Mouse (Mus musculus): ENCODE measurements around the gene Gm5475.

Gene Gm5475

DNA sequence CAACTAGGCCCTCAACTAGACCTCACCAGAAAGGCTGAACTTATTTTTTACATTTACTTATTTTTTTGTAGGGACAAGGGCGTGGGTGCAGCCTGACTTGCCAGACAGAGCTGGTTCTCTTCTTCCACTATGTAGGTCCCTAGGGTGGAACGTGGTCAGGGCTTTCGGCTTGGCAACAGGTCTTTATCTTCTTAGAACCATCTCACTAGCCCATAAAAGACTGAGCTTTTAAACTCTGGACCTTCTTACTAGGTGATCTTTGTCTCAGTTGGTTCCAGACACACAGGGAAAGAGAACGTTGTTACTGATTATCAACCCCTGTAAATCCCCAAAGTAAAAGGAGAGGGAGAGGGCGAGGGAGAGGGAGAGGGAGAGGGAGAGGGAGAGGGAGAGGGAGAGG, 8.6 kb upstream of the Gm5475 start:
- in situ Hi-C loops (cut with MboI, MseI), result loop anchor here (5.0 kb wide), 1 partner anchor 39 kb away; no protein-coding TSS in a partner anchor

DNA sequence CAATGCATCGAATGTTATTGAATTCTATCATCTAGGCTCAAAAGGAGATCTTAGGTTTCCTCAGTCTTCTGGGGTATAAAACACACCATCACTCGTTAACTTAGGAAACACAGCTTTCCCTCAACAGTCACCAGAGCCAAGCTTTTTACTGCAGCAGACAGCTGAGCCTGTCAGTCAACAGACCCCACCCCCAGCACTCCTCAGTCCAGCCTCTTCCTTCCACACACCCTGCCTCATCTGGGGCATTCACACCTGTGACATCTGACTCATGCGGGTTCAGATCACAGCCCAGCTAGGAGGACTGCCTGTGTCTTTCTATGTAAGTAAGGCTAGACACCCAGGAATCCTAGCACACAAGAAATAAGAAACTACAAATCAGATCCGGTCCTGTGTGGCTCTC, 7.9 kb upstream of the Gm5475 start:
- in situ Hi-C loops (cut with MboI, MseI), result loop anchor here (5.0 kb wide), 1 partner anchor 38 kb away; no protein-coding TSS in a partner anchor

DNA sequence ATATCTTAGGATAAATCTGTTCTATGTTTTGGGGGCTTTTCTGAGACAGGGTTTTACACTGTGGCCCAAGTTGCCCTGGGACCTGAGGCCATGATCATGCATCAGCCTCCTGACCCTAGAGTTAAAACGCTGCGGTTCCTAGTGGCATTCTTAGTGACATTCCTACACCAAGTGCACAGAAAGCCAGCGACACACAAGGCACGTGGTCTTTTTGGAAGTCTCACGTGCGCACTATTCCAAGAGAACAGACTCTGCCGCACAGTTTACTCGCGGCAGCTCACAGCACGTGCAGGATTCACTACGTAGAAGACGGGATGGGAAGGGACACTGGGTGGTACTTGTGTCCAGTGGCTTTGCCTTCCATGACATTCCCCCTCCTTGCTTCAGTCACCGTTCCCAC, 7.0 kb upstream of the Gm5475 start:
- in situ Hi-C loops (cut with MboI, MseI), result loop anchor here (5.0 kb wide), 1 partner anchor 37 kb away; no protein-coding TSS in a partner anchor

DNA sequence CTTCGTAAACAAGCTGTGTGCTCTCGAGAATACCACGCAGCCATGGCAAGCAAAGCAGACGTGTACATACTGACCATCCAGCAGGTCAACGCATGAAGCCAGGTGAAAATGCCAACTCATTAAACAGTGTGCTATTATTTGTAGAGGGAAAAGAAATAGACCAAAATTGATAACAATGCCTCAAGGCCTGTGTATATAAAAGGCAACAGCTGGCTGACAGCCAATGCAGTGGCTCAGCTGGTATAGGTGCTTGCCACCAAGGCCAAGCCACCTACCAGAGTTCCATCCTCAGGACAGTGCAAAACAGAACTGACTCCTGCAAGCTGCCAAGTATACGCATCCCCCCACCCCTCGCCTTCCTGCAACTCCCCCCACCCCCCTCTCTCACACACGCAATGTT, 6.3 kb upstream of the Gm5475 start:
- in situ Hi-C loops (cut with MboI, MseI), result no loop called here

DNA sequence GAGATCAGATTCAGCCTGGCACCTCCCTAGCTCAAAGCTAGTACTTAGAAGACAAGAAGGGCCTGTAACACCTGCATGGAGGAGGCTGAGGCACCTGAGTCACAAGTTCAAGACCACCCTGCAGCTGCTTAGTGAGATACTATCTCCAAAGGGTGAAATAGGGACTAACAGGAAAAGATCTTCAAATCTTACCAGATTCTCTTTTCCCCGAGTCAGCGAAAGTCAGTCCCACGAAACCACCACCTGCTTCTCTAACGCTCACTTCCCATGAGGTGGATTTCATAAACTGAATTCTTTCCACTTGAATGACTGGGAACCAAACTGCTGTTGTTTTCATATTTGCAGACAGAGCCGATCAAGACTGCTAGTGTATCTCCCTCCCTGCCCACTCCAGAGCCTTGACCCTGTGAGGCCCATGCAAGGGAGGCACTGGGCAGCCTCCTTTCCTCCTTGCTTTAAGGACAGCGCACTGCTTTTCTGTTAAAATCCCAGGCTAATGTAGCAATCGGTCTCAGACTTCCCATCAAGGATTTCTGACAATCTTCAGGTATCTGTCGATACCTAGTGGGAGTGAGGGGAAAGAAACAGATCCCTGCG, 4.0 kb upstream of the Gm5475 start:
- in situ Hi-C loops (cut with MboI, MseI), result no loop called here

DNA sequence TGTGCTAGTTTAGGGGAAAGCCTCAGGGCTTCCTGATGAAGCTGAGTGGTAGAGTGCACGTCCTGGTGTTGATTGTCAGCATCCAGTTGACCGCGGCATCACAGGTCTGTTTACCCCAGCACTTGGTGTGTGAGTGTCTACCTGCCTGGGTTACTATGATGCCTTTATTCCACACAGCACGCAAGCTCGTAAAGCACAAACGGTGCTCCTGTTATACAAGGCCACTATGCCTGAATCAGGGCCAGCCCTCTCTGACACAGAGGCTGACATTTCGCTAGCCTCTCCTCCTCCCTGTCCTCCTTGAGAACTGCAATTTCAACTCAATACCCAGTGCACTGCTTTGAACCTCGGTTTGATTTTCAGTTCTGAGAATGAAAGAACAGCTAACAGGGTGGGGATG, 2.6 kb upstream of the Gm5475 start:
- in situ Hi-C loops (cut with MboI, MseI), result no loop called here

DNA sequence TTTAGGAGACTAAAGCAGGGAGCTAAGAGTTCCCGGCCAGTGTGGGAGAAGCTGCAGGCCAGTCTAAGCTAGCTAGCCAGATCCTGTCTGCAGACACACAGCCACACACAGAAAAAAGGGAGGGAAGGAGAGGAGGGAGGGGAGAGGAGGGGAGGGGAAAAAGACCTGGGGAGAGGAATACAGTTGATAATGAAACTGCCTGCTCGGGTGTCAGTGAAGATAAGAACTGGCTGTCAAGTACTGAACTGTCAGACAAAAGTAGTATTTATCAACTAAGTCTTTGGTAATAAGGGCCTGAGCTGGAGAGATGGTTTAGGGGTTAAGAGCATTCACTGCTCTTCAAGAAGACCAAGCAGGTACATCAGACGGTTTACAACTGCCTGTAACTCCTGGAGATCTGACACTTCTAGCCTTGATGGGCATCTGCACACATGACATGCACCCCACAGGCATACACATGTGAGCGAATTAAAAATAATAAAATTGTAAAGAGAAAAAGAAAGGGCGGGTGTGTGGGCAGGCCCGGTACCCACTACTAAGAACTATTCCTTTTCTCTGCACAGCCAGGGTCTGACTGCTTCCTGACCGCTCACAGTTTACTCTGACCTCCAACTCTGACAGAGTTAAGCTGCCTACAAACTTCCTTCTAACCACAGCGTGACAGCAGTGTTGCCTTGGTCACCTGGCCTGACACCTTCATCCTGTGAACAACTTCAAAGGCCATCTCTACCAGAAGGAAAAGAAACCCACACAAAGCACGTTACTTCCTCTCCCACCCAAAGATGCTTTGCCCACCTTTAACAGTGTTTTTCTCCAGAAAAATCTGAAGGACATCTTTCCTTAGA, 1.8 kb upstream of the Gm5475 start:
- in situ Hi-C loops (cut with MboI, MseI), result no loop called here

DNA sequence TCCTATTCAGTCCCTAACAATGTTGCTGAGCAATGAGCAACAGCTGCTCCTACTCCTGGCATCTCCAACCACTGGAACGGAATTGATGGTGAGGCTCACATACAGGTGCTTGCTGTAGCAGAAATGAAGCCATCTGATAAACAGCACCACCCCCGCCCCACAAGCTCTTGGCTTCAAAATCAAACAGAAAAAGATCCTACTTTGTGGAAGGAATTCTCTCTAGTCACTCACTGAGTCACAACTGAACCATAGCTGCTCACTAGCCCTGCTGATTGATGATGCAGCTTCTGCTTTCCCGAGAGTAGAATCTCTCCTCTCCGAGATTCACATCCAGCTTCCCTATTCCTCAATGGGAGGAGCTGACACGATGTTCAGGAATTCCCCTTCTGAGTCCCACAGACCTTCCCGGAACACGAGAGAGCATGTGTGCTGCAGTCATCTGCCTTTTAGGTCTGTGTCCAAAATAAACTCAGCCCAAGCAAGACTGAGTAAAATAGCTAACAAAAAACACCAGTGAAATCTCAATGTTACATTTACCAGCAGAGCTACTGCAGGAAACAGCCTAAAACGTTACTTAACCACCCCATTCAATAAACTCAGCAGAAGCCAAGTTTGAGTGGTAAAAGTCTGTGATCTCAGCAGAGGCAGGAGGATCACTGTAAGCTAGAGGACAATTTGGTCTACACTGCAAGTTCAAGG, 739 bp upstream of the Gm5475 start:
- in situ Hi-C loops (cut with MboI, MseI), result no loop called here

DNA sequence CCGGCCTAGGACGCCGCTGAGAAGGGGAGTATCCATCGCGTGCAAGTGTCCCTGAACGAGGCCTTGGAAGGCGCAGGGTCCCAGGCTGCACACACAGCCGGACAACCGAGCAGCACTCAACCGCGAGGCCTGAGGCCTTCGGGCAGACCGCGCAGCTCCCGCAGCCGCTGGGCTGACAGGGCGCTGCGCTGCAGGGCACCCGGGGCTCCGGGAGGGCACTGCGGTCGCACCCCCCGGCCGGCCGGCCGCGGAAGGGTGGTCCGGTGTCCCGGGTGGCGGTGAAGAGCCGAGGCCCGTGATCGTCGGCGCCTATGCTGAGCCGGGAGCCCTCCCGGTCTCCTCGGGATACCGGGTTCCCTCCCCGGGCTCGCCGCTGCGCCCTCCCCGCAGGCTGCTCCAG, 529 bp downstream of the Gm5475 start:
- in situ Hi-C loops (cut with MboI, MseI), result no loop called here

DNA sequence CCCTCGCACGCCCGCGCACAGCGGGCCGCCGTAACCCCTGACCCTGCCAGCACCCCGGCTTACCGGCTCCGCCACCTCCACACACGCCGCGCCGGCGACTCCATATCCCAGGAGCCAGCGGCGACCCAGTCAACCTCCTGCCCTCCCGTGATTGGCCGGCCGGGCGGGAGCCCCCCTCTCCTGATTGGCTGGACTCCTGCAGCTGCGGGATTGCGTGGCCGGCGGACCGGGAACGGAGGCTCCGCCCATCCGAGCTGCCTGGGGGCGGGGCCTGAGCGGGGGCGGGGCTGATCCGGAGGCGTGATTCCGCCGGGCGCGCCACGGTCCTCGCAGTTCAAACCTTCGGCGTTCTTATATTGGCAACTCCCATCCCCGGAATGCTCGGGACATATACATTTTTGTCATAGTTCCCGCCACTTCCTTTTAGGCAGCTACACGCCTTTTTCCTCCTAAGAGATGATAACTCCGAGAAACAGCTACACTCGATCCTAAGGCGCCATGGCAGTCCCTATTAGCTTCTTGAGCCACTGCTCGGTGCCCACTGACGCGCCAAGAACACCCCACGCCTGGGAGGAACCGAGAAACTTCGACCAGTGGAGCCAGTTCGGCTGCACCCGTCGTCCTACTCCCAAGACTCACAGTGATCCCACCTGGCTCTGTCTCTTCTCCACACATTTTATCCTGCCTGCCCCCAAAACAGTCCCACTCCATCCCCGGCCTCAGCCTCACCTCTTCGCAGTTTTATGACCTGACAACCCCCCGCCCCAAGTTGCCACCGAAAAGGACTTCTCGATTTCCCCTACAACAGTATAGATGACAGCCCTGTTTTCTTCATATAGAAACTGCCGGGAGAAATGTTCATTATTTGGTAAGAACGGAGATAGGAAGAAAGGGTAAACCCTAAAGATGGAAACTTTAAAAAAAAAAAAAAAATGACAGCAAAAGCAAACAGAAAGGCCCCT, 1.2 kb downstream of the Gm5475 start:
- in situ Hi-C loops (cut with MboI, MseI), result no loop called here

DNA sequence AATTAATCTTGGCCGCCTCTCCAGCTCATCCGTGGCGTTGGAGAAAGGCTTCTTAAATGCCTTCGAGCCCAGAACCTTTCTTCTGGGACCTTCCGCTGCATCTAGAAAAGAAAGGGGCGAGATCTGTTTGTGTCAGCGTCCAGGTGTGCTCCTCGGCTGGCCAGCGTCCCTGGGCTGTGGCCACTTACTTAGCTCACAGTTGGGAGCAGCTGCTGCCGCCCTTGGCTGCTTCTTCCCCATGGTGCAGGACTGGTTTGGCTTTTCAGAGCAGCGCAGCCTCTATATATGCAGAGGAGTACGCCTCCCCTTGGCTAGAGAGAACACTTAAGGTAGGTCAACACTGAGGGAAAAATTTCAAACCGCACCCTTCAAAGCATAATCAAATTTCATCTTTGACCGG, 2.0 kb downstream of the Gm5475 start:
- in situ Hi-C loops (cut with MboI, MseI), result no loop called here

DNA sequence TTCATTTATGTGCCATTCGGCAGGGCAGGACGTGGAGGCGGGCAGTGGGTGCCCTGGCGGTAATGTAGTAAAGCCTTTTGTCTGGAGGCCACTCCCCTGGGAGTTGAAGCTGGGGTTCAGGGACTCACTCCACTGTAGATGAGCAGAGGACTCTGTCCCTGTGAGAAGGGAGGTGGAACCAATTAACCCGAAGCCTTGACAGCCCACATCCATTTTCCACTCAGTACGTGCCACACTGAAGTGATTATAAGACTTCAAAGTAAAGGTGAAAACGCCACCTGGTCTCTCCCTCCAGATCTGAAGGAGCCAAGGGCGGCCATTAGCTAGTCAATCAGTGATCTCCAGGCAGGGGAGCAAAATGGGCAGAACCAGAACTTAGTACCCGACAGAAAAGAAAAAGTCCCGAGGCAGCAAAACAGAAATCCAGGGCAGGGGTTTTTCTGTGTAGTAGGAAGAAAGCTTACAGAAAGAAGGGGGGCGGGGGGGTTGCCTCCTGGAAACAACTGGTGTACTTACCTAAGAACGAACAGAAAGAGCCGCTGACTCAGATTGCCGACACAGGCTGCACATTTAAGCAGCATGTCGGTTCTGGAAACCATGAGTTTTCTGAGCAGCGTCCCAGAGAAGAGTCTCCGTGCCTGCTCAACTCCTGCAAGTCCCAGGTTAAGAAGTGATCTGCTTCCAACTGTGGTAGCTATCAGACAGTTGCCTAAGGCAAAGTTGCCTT, 2.6 kb downstream of the Gm5475 start, which contains the start of gene Slc11a2:
Gene Slc11a2, minus strand, starts transcription at position 677 of the 727 bp plus-strand sequence.
- in situ Hi-C loops (cut with MboI, MseI), result no loop called here

DNA sequence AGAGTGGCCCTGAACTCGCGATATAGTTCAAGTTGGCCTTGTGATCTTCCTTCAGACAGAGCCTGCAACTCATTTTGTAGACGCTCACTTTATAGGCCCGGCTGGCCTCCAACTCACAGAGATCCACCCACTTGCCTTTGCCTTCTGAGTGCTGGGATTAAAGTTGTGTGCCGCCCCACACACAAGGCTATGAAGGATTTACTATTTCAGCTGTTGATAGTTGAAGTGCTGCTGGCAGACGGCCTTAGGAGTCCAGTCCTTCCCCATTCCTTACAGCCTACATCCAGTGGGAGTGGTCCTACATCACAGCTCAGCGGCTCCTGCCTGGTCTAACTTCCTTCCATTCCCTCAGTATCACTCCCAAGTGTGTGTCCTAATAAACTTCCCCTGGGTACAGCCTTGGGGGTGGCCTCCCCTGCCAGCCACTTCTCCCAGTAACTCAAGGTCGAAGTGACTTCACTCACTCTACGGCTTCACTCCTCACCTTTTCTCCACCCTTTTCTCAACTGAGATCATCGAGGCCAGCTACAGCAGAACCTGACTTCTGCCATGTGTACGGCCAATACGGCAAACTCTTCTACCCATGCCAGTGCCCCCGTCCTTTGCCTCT, 6.5 kb downstream of the Gm5475 start:
- in situ Hi-C loops (cut with MboI, MseI), result no loop called here

DNA sequence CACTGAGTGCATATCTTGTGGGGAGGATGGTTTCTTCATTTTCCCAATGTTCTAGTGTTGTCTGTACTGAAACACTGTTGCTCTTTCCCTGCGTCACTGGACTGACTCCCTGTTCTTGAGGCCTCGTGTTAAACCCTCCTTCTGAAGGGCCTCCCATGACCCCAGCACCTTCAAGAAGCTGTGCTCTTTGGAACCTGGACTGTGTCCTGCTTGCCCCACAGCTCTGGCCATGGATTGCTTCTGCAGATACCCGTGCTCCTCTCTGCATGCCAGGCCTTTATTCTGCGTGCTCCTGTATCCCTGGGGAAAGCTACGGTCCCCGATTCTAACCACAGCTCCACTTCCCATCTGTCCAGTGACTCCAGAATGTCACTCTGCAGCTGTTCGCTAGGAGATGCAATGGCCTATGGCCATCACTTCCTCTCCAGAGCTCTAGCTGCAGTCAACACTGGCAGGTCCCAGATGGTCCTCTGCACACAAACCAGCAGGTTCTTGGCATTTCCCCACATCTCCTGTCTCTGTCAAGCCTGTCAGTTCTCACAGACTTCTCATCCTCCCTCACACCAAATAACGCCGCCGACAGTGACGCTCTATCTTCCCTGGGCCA, 8.1 kb downstream of the Gm5475 start:
- in situ Hi-C loops (cut with MboI, MseI), result no loop called here

DNA sequence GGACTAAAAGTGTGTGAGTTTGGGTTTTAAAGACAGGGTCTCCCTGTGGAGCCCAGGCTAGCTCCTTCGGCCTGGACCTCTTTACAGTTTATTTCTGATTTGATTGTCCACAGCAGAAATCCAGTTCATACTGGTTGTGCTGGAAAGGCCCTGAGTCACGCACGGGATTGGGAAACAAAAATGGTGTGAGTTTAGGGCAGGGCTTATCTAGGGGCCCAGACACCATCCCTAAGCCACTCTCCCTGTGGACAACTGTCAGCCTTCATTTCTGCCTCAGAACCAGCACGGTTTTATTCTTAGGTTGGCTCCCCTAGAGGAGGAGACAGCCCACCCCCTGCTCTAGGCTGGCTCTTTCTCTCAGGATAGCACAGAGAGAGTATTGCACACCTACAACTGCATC, 11.3 kb downstream of the Gm5475 start:
- in situ Hi-C loops (cut with MboI, MseI), result no loop called here

DNA sequence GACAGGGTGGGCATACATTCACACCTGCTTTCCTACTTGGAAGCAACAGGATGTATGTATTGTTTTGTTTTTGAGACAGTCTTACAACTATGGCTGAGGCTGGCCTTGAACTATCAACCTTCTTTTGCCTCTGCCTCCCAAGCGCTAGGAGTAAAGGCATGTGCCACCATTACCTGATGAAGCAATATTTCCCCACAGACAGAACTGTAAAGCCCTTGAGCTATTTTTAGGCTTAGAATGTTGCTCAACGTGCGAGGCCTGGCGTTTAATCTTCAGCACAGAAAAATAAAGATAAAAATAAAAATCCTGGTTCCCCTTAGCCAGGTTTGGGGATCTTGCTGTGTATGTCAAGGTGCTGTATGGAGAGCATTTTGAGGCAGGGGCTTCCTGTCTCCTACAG, 14.2 kb downstream of the Gm5475 start:
- in situ Hi-C loops (cut with MboI, MseI), result no loop called here

DNA sequence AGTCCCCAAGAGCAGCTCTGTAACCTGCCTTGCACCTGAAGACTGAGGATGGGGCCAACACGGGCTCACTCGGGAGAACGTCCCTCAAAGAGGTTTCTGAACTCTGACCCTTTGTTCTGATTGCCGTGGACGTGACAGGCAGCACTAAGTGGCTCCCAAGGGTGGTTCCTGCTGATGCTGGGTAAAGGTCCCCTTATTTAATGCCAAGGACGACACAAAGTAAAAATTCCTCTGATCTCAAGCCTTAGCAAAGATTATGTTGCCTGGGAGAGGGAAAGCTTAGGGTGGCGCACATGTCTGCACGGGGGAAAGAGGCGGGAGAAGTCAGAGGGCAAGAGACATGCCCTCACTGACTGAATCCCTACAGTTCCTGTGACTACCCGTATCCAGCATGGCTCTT, 14.6 kb downstream of the Gm5475 start:
- in situ Hi-C loops (cut with MboI, MseI), result no loop called here

DNA sequence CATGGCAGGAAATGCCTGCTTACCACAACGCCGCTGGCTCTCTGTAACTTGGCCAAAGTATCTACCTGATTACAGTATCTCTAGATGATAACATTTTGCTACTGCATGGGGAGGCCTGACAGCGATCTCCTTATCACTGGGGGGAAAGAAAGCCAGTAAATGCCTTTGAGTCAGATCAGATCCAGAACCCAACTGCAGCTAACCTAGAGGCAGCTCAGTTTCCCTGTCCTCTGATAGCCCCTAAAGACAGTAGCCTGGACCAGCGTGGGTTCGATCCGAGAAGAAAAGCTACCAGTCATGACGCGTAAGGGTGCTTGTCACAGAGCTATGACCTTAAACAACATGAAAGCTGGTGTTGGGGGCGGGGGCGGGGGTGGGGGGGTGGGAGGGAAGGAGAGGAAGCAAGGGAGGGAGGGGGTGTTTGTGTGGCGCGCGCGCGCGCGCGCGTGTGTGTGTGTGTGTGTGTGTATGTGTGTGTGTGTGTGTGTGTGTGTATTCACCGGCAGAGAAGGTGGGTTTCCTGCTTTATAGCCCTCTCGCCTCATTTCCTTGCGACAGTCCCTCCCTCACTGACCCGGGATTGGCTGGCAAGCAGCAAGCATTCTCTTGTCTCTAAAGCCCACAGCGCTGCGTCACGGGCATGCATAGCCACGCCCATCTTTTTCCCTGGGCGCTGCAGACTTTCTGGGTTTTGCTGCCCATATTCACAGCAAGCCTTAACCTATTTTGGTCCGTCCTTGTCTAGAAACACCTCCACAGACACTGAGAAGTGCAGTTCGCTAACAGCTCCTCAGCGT, 21.4 kb downstream of the Gm5475 start:
- in situ Hi-C loops (cut with MboI, MseI), result no loop called here

DNA sequence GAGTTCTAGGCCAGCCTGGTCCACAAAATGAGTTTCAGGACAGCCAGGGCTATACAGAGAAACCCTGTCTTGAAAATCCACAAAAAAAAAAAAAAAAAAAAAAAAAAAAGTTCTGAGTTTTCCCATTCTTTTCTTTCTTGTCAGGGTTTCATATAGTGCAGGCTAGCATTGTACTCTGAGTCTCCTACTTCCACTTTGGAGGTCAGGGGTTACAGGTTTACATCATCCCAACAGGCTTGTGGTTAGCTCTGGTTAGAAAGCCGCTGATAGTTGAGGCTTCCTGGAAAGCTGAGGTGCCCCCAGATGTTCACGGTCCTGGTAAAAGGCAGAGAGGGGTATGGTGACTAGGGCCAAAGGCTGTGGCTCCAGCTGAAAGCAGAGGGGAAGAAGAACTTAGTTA, 24.9 kb downstream of the Gm5475 start:
- in situ Hi-C loops (cut with MboI, MseI), result no loop called here
